Mouse (Mus musculus): ENCODE measurements around the gene 9130213A22Rik.

9130213A22Rik gene

GRCm38 (mm10) chr11:69106842-69107241 is 15.5 kb downstream of the 9130213A22Rik start:
- no peak for DNase-seq (ENCODE audit: low spot score)

- DNase-seq (ENCODE audit: low spot score): no peak
Measured at GRCm38 (mm10) chr11:69106299-69106698, 16.1 kb downstream of the 9130213A22Rik start.

GRCm38 (mm10) chr11:69105796-69106195 is 16.6 kb downstream of the 9130213A22Rik start:
- no peak for DNase-seq (ENCODE audit: low spot score)

GRCm38 (mm10) chr11:69105227-69105626 is 17.2 kb downstream of the 9130213A22Rik start:
- DNase-seq (ENCODE audit: low spot score): no peak

- no peak for DNase-seq (ENCODE audit: low spot score)
Measured at GRCm38 (mm10) chr11:69104487-69104886, 17.9 kb downstream of the 9130213A22Rik start.

- DNase-seq (ENCODE audit: low spot score): no peak
Measured at GRCm38 (mm10) chr11:69103531-69104435, 18.6 kb downstream of the 9130213A22Rik start.

DNA sequence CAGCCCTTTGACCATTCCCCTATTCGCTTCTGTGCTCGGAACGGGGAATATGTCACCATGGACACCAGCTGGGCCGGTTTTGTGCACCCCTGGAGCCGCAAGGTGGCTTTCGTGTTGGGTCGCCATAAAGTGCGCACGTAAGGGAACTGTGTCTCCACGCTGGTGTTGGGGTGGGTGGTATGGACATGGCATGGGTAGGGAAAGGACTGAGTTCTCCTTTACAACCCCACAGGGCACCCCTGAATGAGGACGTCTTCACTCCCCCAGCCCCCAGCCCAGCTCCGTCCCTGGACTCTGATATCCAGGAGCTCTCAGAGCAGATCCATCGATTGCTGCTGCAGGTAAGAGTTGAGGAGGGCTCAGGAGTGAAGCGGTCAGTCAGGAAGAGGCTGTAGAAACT is 19.3 kb downstream of the 9130213A22Rik start:
- no peak for DNase-seq (ENCODE audit: low spot score)

GRCm38 (mm10) chr11:69102403-69102725 is 20.0 kb downstream of the 9130213A22Rik start:
- DNase-seq (ENCODE audit: low spot score): no peak

- DNase-seq (ENCODE audit: low spot score): no peak
Measured at GRCm38 (mm10) chr11:69101604-69102402, 20.6 kb downstream of the 9130213A22Rik start.

- DNase-seq (ENCODE audit: low spot score): no peak
Measured at GRCm38 (mm10) chr11:69100639-69101360, 21.6 kb downstream of the 9130213A22Rik start.

DNA sequence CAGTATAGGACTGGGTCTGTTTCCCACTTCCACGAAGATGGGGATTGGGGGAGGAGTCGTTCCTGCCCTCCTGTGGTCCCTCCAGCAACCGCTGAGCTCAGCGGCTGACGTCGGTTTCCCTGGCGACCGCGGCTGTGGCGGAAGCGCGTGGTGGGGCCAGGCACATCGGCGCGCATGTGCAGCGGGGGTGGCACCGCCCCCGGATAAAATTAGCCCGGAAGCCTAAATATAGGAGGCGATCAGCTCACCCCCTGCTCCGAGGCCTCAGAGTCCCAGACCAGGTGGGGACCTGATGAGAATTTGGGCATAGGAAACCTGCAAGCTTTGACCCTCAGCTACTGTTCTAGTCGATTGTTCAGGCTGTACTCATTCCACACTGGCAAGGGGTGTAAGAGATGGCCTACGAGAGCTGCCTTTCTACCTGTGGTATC is 22.5 kb downstream of the 9130213A22Rik start:
- DNase-seq (ENCODE audit: low spot score): peak; percentile 87

- no peak for DNase-seq (ENCODE audit: low spot score)
Measured at GRCm38 (mm10) chr11:69099177-69099914, 23.0 kb downstream of the 9130213A22Rik start.

- peak; percentile 95 for DNase-seq (ENCODE audit: low spot score)
Measured at GRCm38 (mm10) chr11:69098762-69099091, 23.7 kb downstream of the 9130213A22Rik start.

- no peak for DNase-seq (ENCODE audit: low spot score)
Measured at GRCm38 (mm10) chr11:69098039-69098761, 24.2 kb downstream of the 9130213A22Rik start.

DNA sequence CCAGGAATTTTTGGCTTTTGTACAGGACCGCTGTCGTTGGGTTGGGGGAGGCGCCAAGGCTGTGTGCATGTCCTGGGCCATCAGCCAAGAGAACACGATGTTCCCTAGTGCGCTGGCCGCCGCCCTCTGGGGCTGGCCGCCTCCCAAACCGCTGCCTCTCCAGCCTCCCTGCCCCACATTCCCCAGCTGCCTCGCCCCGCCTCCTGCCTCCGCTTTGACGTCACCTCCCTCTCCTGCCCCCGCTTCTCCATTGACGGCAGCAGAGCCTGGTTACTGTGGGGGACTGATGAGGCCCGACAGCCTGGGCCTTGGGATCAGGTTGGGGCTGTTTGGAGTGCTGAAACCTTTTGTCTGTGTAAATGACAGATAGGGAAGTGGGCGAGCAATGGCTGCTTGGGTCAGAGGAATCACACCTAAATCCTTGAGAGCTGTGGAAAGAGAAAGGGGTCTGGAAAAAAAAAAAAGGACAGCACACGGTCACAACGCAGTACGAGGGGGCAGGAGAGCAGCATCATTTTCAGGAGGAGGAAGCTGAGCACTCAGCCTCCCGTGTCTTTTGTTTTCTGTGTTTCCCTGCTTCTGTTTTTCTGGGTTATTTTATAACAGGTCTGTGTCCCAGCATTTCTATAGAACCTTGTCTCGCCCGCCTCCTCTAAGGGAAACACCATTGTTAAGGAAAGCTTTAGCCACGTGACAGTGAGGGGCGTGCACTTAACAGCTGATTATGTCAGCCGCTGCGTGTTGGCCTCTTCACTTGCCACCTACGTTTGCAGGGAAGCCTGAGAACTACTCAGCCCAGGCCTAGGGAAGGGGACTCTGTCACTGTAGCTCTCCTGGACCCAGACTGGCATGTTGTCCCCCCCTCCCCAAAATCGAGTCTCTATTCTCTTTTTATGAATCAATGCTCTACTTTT is 25.1 kb downstream of the 9130213A22Rik start:
- DNase-seq (ENCODE audit: low spot score): peak; percentile 99

- no peak for DNase-seq (ENCODE audit: low spot score)
Measured at GRCm38 (mm10) chr11:69096360-69096986, 25.9 kb downstream of the 9130213A22Rik start.

DNA sequence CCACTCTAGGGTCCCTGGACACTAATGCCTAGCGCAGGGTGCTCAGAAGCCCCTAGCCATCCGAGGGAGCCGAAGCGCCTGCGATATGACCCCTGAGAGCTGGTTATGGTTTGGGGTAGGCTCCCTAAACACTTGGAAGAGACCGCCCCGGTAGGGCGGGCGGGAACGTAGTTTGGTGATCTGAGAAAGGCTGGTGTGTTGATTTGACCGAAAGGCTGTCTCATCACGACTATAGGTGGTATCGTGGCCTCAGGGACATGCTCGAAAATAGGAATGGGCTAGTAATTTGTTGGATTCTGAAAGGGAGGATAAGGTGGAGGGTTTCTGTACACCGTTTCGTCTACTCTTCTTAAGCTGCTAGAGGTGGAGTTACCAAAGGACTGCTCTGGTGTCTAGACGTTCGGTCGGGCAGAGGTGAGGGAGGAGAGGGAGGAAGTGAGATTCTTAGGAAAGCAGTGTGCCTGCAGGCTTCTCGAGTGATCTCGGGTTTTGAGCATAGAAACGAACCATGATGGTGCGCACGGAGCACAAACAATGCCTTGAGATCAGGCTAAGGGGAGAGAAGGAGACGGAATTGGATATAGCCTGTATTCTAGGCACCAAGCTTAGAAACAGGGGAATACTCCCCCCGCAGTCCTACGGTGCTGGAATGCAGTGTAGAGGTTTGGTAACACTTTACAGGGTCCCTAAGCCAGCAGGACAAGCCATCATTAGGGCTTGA is 26.7 kb downstream of the 9130213A22Rik start:
- no peak for DNase-seq (ENCODE audit: low spot score)

DNA sequence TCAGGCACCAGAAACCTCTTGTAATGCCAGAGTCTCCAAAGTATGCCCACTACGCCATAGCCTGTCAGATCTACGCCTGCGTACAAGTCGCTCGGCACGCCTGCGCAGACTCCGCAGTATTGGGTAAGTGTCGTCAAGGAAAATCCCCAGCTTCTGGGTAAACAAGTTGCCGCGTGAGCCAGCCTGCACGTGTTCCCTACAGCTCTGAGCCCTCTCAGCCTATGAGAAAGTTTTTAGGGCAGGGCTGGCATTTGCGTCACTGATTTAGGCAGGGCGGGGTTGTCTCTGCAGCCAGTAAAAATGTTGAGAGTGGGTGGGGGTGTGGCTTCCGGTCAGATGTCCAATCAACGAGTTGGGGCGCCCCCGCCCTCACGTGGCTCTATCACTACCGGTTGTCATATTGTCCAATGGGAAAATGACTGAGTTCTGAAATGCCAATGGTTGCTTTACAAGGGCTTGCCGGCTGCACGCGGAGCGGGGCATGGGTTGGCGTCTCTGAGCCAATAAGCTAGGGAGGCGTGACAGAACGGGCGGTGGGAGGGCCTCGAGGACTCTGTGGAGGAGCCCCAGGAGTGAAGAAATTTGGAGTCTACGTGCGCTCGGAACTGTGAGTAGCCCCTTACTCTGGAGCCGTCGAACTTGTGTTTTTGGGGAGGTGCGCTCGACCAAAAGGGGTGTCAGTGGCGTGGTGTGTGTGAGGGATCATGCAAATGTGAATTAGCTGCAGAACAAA is 27.5 kb downstream of the 9130213A22Rik start, which contains the start of gene Per1:
Gene Per1, plus strand, starts transcription at position 521 of the 733 bp plus-strand sequence.
- peak; percentile 100 for DNase-seq (ENCODE audit: low spot score)
